Mouse (Mus musculus): Measurements from ENCODE around the gene Agap1. TPM values are rescaled to one million over a fixed set of nuclear protein-coding genes. Genes with fewer than 3 reads are reported as not detected.

Agap1 gene
- polyA plus RNA-seq, 1 experiment from 2014 or later, result 72.2 TPM

DNA sequence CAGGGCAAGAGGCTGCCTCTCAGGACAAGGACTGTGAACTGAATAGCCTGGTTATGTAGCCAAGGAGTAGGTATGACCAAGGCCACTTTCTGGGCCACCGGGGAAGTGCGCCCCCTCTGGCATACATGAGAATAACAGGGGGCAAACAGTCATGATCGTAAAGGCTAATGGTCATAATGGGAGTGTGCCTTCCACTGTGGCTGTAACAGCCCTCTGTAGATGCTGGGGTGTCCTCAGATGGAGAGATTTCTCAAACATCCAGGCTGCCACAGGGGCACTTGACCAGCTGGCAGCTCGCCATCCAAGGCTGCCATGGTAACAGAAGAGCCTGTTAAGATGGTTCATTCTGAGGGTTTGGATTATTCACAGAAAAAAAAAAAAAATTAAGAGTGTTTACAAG lies 221.8 kb downstream of the Agap1 start:
- Histone ChIP-seq H3K27me3 (ENCODE audit: control insufficient read depth, insufficient read depth, low read length) (no peaks in the 10 kb centered on the region), H3K4me2 (replicated peaks) (no peak overlapping the region), H3K9ac (no peak overlapping the region), H3K27ac (no peak overlapping the region), H3K4me1 (replicated peaks; ENCODE audit: control insufficient read depth, insufficient read depth, low read length) (peaks cover 47% of the 10 kb centered on the region), H3K9me3 (ENCODE audit: control insufficient read depth, low read length) (no peaks in the 10 kb centered on the region), H3K36me3 (replicated peaks; ENCODE audit: control insufficient read depth, insufficient read depth) (peaks cover 38% of the 10 kb centered on the region), H3K4me3 (replicated peaks; ENCODE audit: low read length) (no peak overlapping the region)
- 69% methylated on average over 4 of the region's 4 CpGs for WGBS
- ATAC-seq (ENCODE audit: low FRiP score) (no peak), DNase-seq (ENCODE audit: low spot score) (no peak)

GRCm38 (mm10) chr1:89680673-89681072 lies 226.1 kb downstream of the Agap1 start:
- Histone ChIP-seq H3K27ac (no peak overlapping the region), H3K36me3 (replicated peaks; ENCODE audit: control insufficient read depth, insufficient read depth) (peaks cover 31% of the 10 kb centered on the region), H3K4me1 (replicated peaks; ENCODE audit: control insufficient read depth, insufficient read depth, low read length) (peaks cover 24% of the 10 kb centered on the region), H3K4me2 (replicated peaks) (no peak overlapping the region), H3K9ac (no peak overlapping the region), H3K27me3 (ENCODE audit: control insufficient read depth, insufficient read depth, low read length) (no peaks in the 10 kb centered on the region), H3K9me3 (ENCODE audit: control insufficient read depth, low read length) (no peaks in the 10 kb centered on the region), H3K4me3 (replicated peaks; ENCODE audit: low read length) (no peak overlapping the region)
- 73% methylated on average over 7 of the region's 7 CpGs for WGBS
- DNase-seq (ENCODE audit: low spot score) (no peak), ATAC-seq (ENCODE audit: low FRiP score) (peak; percentile 61)

- DNase-seq (ENCODE audit: low spot score) (peak; percentile 45), ATAC-seq (ENCODE audit: low FRiP score) (peak; percentile 59; the same call in 1 of the 2 replicates)
- Histone ChIP-seq H3K36me3 (replicated peaks; ENCODE audit: control insufficient read depth, insufficient read depth) (peaks cover 29% of the 10 kb centered on the region), H3K4me2 (replicated peaks) (no peak overlapping the region), H3K27ac (peak overlapping the region; percentile 53), H3K4me3 (replicated peaks; ENCODE audit: low read length) (no peak overlapping the region), H3K4me1 (replicated peaks; ENCODE audit: control insufficient read depth, insufficient read depth, low read length) (peaks cover 32% of the 10 kb centered on the region), H3K27me3 (ENCODE audit: control insufficient read depth, insufficient read depth, low read length) (no peaks in the 10 kb centered on the region), H3K9ac (no peak overlapping the region), H3K9me3 (ENCODE audit: control insufficient read depth, low read length) (no peaks in the 10 kb centered on the region)
- 28% methylated on average over 10 of the region's 10 CpGs for WGBS
These were observed 234.3 kb downstream of the Agap1 start for GRCm38 (mm10) chr1:89688914-89689313.

- 56% methylated on average over 22 of the region's 22 CpGs for WGBS
- Histone ChIP-seq H3K9ac (no peak overlapping the region), H3K4me2 (replicated peaks) (no peak overlapping the region), H3K9me3 (ENCODE audit: control insufficient read depth, low read length) (no peaks in the 10 kb centered on the region), H3K36me3 (replicated peaks; ENCODE audit: control insufficient read depth, insufficient read depth) (peaks cover 26% of the 10 kb centered on the region), H3K4me1 (replicated peaks; ENCODE audit: control insufficient read depth, insufficient read depth, low read length) (peaks cover 32% of the 10 kb centered on the region), H3K4me3 (replicated peaks; ENCODE audit: low read length) (no peak overlapping the region), H3K27ac (peak overlapping the region; percentile 53), H3K27me3 (ENCODE audit: control insufficient read depth, insufficient read depth, low read length) (no peaks in the 10 kb centered on the region)
- peak; percentile 51 for DNase-seq (ENCODE audit: low spot score)
- ATAC-seq (ENCODE audit: low FRiP score), result peak; percentile 62
These were observed 235.1 kb downstream of the Agap1 start for GRCm38 (mm10) chr1:89689544-89690212.

- H3K9me3 ChIP-seq (ENCODE audit: control insufficient read depth, low read length), result no peaks in the 10 kb centered on the region
- DNase-seq (ENCODE audit: low spot score), result no peak
- peaks cover 16% of the 10 kb centered on the region for H3K36me3 ChIP-seq (replicated peaks; ENCODE audit: control insufficient read depth, insufficient read depth)
- H3K4me1 ChIP-seq (replicated peaks; ENCODE audit: control insufficient read depth, insufficient read depth, low read length), result peaks cover 32% of the 10 kb centered on the region
- 46% methylated on average over 1 of the region's 1 CpGs for WGBS
- no peak overlapping the region for H3K4me3 ChIP-seq (replicated peaks; ENCODE audit: low read length)
- H3K4me2 ChIP-seq (replicated peaks), result no peak overlapping the region
- no peak overlapping the region for H3K9ac ChIP-seq
- no peak for ATAC-seq (ENCODE audit: low FRiP score)
- no peak overlapping the region for H3K27ac ChIP-seq
- no peaks in the 10 kb centered on the region for H3K27me3 ChIP-seq (ENCODE audit: control insufficient read depth, insufficient read depth, low read length)
These were observed 236.5 kb downstream of the Agap1 start for GRCm38 (mm10) chr1:89691096-89691495.

DNA sequence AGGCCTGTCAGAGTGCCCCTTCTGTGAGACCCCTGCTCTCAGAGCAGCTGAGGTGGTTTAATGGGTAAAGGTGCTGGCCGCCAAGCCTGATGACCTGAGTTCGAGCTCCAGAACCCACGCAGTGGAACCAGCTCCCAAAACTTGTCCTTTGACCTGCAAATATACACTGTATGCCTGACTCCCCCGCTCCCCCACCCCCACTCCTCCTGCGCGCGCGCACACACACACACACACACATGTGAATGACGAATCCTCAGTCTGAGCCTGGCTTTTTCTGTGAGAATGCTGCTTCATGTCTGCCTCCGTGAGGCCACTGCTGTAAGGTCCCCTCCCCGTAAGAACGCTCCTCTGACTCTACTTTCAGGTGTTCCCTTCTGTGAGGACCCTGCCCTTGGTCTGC lies 237.8 kb downstream of the Agap1 start:
- H3K4me2 ChIP-seq (replicated peaks), result no peak overlapping the region
- WGBS, result 92% methylated on average over 12 of the region's 12 CpGs
- ATAC-seq (ENCODE audit: low FRiP score), result no peak

DNA sequence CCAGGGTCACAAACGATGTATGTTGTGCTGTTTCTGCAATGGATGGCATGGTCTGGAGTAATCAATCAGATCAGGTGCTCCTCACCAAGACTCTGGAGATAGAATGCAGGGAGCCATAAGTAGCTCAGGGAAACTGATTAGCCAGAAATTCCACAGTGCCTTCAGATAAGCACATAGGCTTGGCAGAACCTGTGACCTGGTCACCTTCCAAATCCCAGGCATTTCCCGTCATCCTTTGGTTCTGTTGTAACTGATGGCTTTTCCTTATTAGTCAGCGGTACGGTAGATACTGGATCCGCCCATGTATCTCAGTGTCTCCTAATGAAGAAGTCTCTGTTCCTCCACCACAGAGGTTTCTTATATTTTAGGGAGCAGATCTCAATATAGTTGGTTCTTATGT lies 240.3 kb downstream of the Agap1 start:
- Histone ChIP-seq H3K9ac (no peak overlapping the region), H3K27ac (no peak overlapping the region), H3K36me3 (replicated peaks; ENCODE audit: control insufficient read depth, insufficient read depth) (peaks cover 21% of the 10 kb centered on the region), H3K4me2 (replicated peaks) (no peak overlapping the region), H3K27me3 (ENCODE audit: control insufficient read depth, insufficient read depth, low read length) (no peaks in the 10 kb centered on the region), H3K4me3 (replicated peaks; ENCODE audit: low read length) (no peak overlapping the region), H3K4me1 (replicated peaks; ENCODE audit: control insufficient read depth, insufficient read depth, low read length) (peaks cover 20% of the 10 kb centered on the region), H3K9me3 (ENCODE audit: control insufficient read depth, low read length) (no peaks in the 10 kb centered on the region)
- no peak for ATAC-seq (ENCODE audit: low FRiP score)
- WGBS, result 97% methylated on average over 5 of the region's 5 CpGs
- no peak for DNase-seq (ENCODE audit: low spot score)

More for the DNA sequence above, 237.8 kb downstream of the Agap1 start:
- H3K4me1 ChIP-seq (replicated peaks; ENCODE audit: control insufficient read depth, insufficient read depth, low read length), result peaks cover 31% of the 10 kb centered on the region
- H3K9me3 ChIP-seq (ENCODE audit: control insufficient read depth, low read length), result no peaks in the 10 kb centered on the region
- no peak overlapping the region for H3K4me3 ChIP-seq (replicated peaks; ENCODE audit: low read length)
- no peak overlapping the region for H3K27ac ChIP-seq
- H3K27me3 ChIP-seq (ENCODE audit: control insufficient read depth, insufficient read depth, low read length), result no peaks in the 10 kb centered on the region
- no peak for DNase-seq (ENCODE audit: low spot score)
- no peak overlapping the region for H3K9ac ChIP-seq
- peaks cover 15% of the 10 kb centered on the region for H3K36me3 ChIP-seq (replicated peaks; ENCODE audit: control insufficient read depth, insufficient read depth)

- H3K9me3 ChIP-seq (ENCODE audit: control insufficient read depth, low read length), result no peaks in the 10 kb centered on the region
- no peak overlapping the region for H3K4me3 ChIP-seq (replicated peaks; ENCODE audit: low read length)
- DNase-seq (ENCODE audit: low spot score) (no peak), ATAC-seq (ENCODE audit: low FRiP score) (no peak)
- peaks cover 17% of the 10 kb centered on the region for H3K4me1 ChIP-seq (replicated peaks; ENCODE audit: control insufficient read depth, insufficient read depth, low read length)
- no peak overlapping the region for H3K27ac ChIP-seq
- 84% methylated on average over 2 of the region's 2 CpGs for WGBS
- H3K4me2 ChIP-seq (replicated peaks), result no peak overlapping the region
- no peaks in the 10 kb centered on the region for H3K27me3 ChIP-seq (ENCODE audit: control insufficient read depth, insufficient read depth, low read length)
- H3K36me3 ChIP-seq (replicated peaks; ENCODE audit: control insufficient read depth, insufficient read depth), result peaks cover 21% of the 10 kb centered on the region
- H3K9ac ChIP-seq, result no peak overlapping the region
These were observed 242.6 kb downstream of the Agap1 start for GRCm38 (mm10) chr1:89697241-89697640.

GRCm38 (mm10) chr1:89700166-89700565 lies 245.6 kb downstream of the Agap1 start:
- Histone ChIP-seq H3K4me1 (replicated peaks; ENCODE audit: control insufficient read depth, insufficient read depth, low read length) (peaks cover 36% of the 10 kb centered on the region), H3K4me3 (replicated peaks; ENCODE audit: low read length) (no peak overlapping the region)

More at GRCm38 (mm10) chr1:89700166-89700565, 245.6 kb downstream of the Agap1 start:
- 46% methylated on average over 9 of the region's 9 CpGs for WGBS
- peaks cover 6% of the 10 kb centered on the region for H3K36me3 ChIP-seq (replicated peaks; ENCODE audit: control insufficient read depth, insufficient read depth)
- no peak overlapping the region for H3K4me2 ChIP-seq (replicated peaks)
- no peak for DNase-seq (ENCODE audit: low spot score)
- H3K27me3 ChIP-seq (ENCODE audit: control insufficient read depth, insufficient read depth, low read length), result no peaks in the 10 kb centered on the region
- no peak overlapping the region for H3K9ac ChIP-seq
- ATAC-seq (ENCODE audit: low FRiP score), result no peak
- no peaks in the 10 kb centered on the region for H3K9me3 ChIP-seq (ENCODE audit: control insufficient read depth, low read length)
- no peak overlapping the region for H3K27ac ChIP-seq

Measured in hindbrain, embryonic 14.5 days (tissue).